Mouse (Mus musculus) lung, postnatal 0 days (tissue): Measurements from ENCODE around the gene Hs6st2. TPM values are rescaled to one million over a fixed set of nuclear protein-coding genes. Genes with fewer than 3 reads are reported as not detected.

Experiments used
- ATAC-seq: fragments of 200-750 bp; cut with Nextera tagmentation; 2 replicates; pipeline ENCODE4 v1.8.0; 2017; ENCODE audit warnings: moderate library complexity
- DNase-seq: peaks from one replicate; pipeline ENCODE4 v3.0.0-alpha.2; 2016; ENCODE audit warnings: low spot score
- H3K27ac ChIP-seq: fragments of 300-500 bp; sonication (generic); 2 replicates; pipeline ENCODE4 v1.5.1; 2014; ENCODE audit warnings: antibody characterized with exemption, mild to moderate bottlenecking, low read length, mixed read lengths
- H3K27me3 ChIP-seq: fragments of 300-500 bp; sonication (generic); replicated peaks from 2 replicates; pipeline ENCODE4 v1.6.1; 2014; ENCODE audit warnings: low read length, mixed read lengths; ENCODE audit not compliant: insufficient read depth
- H3K36me3 ChIP-seq: fragments of 300-500 bp; sonication (generic); 2 replicates; pipeline ENCODE4 v1.6.1; 2014; ENCODE audit warnings: low read length, mixed read lengths; ENCODE audit not compliant: insufficient read depth
- H3K4me1 ChIP-seq: fragments of 300-500 bp; sonication (generic); 2 replicates; pipeline ENCODE4 v1.6.1; 2014; ENCODE audit warnings: antibody characterized with exemption, low read depth, low read length, mixed read lengths; ENCODE audit not compliant: insufficient read depth
- H3K4me2 ChIP-seq: fragments of 300-500 bp; sonication (generic); replicated peaks from 2 replicates; pipeline ENCODE4 v1.6.1; 2014; ENCODE audit warnings: low read depth, mild to moderate bottlenecking, low read length, moderate library complexity, mixed read lengths
- H3K4me3 ChIP-seq: fragments of 300-500 bp; sonication (generic); 2 replicates; pipeline ENCODE4 v1.5.1; 2014; ENCODE audit warnings: low read depth, low read length
- H3K9ac ChIP-seq: fragments of 300-500 bp; sonication (generic); replicated peaks from 2 replicates; pipeline ENCODE4 v1.6.1; 2014; ENCODE audit warnings: low read depth, mild to moderate bottlenecking
- H3K9me3 ChIP-seq: fragments of 300-500 bp; sonication (generic); 2 replicates; pipeline ENCODE4 v1.6.1; 2016; ENCODE audit warnings: low read length, mixed read lengths
- CTCF ChIP-seq: IDR thresholded peaks from 2 replicates; pipeline ENCODE4 v1.5.1; 2016; ENCODE audit warnings: antibody characterized with exemption, mild to moderate bottlenecking
- EP300 ChIP-seq: IDR thresholded peaks from 2 replicates; pipeline ENCODE4 v1.6.1; 2016; ENCODE audit warnings: antibody characterized with exemption, mild to moderate bottlenecking, control low read depth
- WGBS: fragments of 180-500 bp; shearing (Covaris S2); extraction: QIAGEN DNeasy Blood & Tissue Kit; methylation state at CpG from one replicate; pipeline ENCODE4 v1.1.7; 2014; 5-methylcytosine and 5-hydroxymethylcytosine counted together
- polyA plus RNA-seq: library from polyadenylated mRNA; unstranded; fragments of >200 nt; fragmentation: Nextera tagmentation; extraction: Ambion mirVana; gene quantifications from 2 replicates; pipeline ENCODE4 v1.2.1, GENCODE M21; 2015

Gene Hs6st2
- polyA plus RNA-seq, 1 experiment from 2014 or later: 2.0 TPM

GRCm38 (mm10) chrX:51535226-51535625, 146.4 kb downstream of the Hs6st2 start:
- H3K9ac ChIP-seq: no peak overlapping the region
- H3K4me1 ChIP-seq: no peaks in the 10 kb centered on the region
- H3K4me2 ChIP-seq: no peak overlapping the region
- ATAC-seq: no peak
- H3K27ac ChIP-seq: no peak overlapping the region
- H3K36me3 ChIP-seq: no peaks in the 10 kb centered on the region
- TF ChIP-seq EP300 (no peak), CTCF (no peak)
- H3K27me3 ChIP-seq: no peaks in the 10 kb centered on the region
- H3K9me3 ChIP-seq: no peaks in the 10 kb centered on the region
- DNase-seq: no peak
- WGBS: 96% methylated on average over 6 of the region's 6 CpGs
- no peak overlapping the region for H3K4me3 ChIP-seq

DNA sequence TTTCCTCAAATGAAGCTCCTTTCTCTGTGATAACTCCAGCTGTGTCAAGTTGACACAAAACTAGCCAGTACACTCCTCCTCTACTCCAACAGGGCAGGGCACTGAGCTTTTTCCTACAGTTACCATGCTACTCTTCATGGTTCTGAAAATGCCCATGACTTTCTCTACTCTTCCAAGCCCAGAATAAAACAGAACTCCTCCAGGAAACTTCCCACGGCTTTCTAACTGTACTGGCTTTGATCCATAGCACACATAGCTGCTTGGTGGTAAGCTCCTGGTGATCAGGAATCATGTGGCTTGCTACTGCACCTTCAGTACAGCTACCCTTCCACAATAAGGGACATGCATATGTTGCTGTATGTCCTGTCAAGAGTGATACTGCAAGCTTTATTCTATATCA, 150.5 kb downstream of the Hs6st2 start:
- ATAC-seq (no peak), DNase-seq (no peak)
- Histone ChIP-seq H3K4me2 (no peak overlapping the region), H3K4me1 (no peaks in the 10 kb centered on the region), H3K27ac (no peak overlapping the region), H3K9me3 (no peaks in the 10 kb centered on the region), H3K9ac (no peak overlapping the region), H3K36me3 (no peaks in the 10 kb centered on the region), H3K27me3 (no peaks in the 10 kb centered on the region), H3K4me3 (no peak overlapping the region)
- WGBS: 85% methylated on average over 1 of the region's 1 CpGs
- TF ChIP-seq CTCF: no peak
- no peak for TF ChIP-seq EP300

GRCm38 (mm10) chrX:51528601-51529000, 153.1 kb downstream of the Hs6st2 start:
- DNase-seq: no peak
- Histone ChIP-seq H3K4me2 (no peak overlapping the region), H3K27ac (no peak overlapping the region), H3K4me3 (no peak overlapping the region), H3K4me1 (no peaks in the 10 kb centered on the region), H3K27me3 (no peaks in the 10 kb centered on the region), H3K9ac (no peak overlapping the region), H3K9me3 (no peaks in the 10 kb centered on the region), H3K36me3 (no peaks in the 10 kb centered on the region)
- ATAC-seq: no peak
- TF ChIP-seq EP300 (no peak), CTCF (no peak)

DNA sequence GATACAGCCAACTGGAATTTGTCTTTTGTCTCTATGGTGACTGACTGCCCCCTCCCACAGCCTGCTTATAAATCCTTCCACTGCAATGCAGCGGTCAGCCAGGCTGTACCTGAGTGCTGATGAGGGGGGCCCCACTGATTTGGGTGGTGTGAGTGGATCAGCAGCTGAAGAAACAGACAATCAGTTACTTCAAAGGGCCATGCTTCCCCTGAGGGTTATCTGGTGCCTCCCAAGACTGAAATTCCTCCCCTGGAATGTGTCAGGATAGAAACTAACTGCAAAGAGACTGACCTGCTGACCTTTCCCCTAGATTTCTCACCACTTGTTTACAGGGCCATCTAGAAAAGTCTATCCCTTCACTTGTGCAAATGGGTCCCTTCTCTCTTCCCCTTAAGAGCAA, 166.8 kb downstream of the Hs6st2 start:
- H3K9ac ChIP-seq: no peak overlapping the region
- ATAC-seq (no peak), DNase-seq (no peak)
- no peak overlapping the region for H3K4me2 ChIP-seq
- H3K36me3 ChIP-seq: no peaks in the 10 kb centered on the region
- 33% methylated on average over 1 of the region's 1 CpGs for WGBS
- no peaks in the 10 kb centered on the region for H3K4me1 ChIP-seq
- no peaks in the 10 kb centered on the region for H3K27me3 ChIP-seq
- H3K4me3 ChIP-seq: no peak overlapping the region
- TF ChIP-seq CTCF (no peak), EP300 (no peak)
- H3K9me3 ChIP-seq: no peaks in the 10 kb centered on the region
- H3K27ac ChIP-seq: no peak overlapping the region

DNA sequence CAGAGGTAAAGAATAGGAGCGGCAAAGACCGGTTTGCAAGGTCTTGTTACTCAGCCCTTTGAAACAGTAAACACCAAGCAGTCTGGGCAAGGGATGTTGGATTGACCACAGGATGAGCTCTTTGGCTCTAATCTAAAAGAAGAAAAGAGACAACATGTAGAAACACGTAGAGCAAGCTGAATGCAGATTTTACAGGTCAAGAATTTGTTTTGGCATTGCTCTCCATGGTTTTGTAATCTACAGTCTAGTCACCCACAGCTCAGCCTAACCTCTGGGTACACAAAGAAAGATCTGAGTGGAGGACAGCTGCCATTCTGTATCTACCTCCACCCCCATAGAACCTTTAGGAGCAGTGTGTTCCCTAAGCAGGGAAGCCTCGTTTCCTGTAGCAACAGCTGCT, 175.1 kb downstream of the Hs6st2 start:
- Histone ChIP-seq H3K27ac (no peak overlapping the region), H3K36me3 (no peaks in the 10 kb centered on the region), H3K27me3 (no peaks in the 10 kb centered on the region), H3K4me1 (no peaks in the 10 kb centered on the region), H3K4me3 (no peak overlapping the region), H3K9ac (no peak overlapping the region), H3K4me2 (no peak overlapping the region), H3K9me3 (no peaks in the 10 kb centered on the region)
- TF ChIP-seq EP300: no peak
- no peak for TF ChIP-seq CTCF
- ATAC-seq (no peak), DNase-seq (no peak)
- WGBS: 52% methylated on average over 4 of the region's 4 CpGs

- Histone ChIP-seq H3K27ac (no peak overlapping the region), H3K36me3 (no peaks in the 10 kb centered on the region), H3K4me2 (no peak overlapping the region), H3K27me3 (no peaks in the 10 kb centered on the region), H3K9me3 (no peaks in the 10 kb centered on the region), H3K9ac (no peak overlapping the region), H3K4me3 (no peak overlapping the region), H3K4me1 (no peaks in the 10 kb centered on the region)
- ATAC-seq: no peak
- no peak for DNase-seq
- no peak for TF ChIP-seq EP300
- 45% methylated on average over 1 of the region's 1 CpGs for WGBS
These were observed 176.0 kb downstream of the Hs6st2 start for GRCm38 (mm10) chrX:51505691-51506090.

- Histone ChIP-seq H3K4me2 (no peak overlapping the region), H3K27me3 (no peaks in the 10 kb centered on the region), H3K27ac (no peak overlapping the region), H3K9me3 (no peaks in the 10 kb centered on the region), H3K9ac (no peak overlapping the region), H3K36me3 (no peaks in the 10 kb centered on the region), H3K4me3 (no peak overlapping the region), H3K4me1 (no peaks in the 10 kb centered on the region)
- ATAC-seq (no peak), DNase-seq (no peak)
- TF ChIP-seq EP300 (no peak), CTCF (no peak)
- 54% methylated on average over 7 of the region's 7 CpGs for WGBS
These were observed 177.7 kb downstream of the Hs6st2 start for GRCm38 (mm10) chrX:51503781-51504471.
